Mouse (Mus musculus) midbrain, embryonic 13.5 days (tissue): ENCODE results near the gene Esm1. TPM values are rescaled to one million over a fixed set of nuclear protein-coding genes. Genes with fewer than 3 reads are reported as not detected.

Experiments used
- ATAC-seq: fragments of 200-750 bp; cut with Nextera tagmentation; 2 replicates; pipeline ENCODE4 v1.8.0; 2017; ENCODE audit warnings: mild to moderate bottlenecking, moderate TSS enrichment, moderate library complexity
- H3K27ac ChIP-seq: fragments of 300-500 bp; sonication (generic); 2 replicates; pipeline ENCODE4 v1.5.1; 2015; ENCODE audit warnings: inconsistent platforms, mild to moderate bottlenecking, moderate library complexity
- H3K27me3 ChIP-seq: fragments of 300-500 bp; sonication (generic); 2 replicates; pipeline ENCODE4 v1.6.1; 2015; ENCODE audit warnings: mild to moderate bottlenecking, inconsistent platforms
- H3K36me3 ChIP-seq: fragments of 300-500 bp; sonication (generic); 2 replicates; pipeline ENCODE4 v1.6.1; 2015; ENCODE audit warnings: mild to moderate bottlenecking, inconsistent platforms
- H3K4me1 ChIP-seq: fragments of 300-500 bp; sonication (generic); replicated peaks from 2 replicates; pipeline ENCODE4 v1.6.1; 2015; ENCODE audit warnings: inconsistent platforms
- H3K4me2 ChIP-seq: fragments of 300-500 bp; sonication (generic); replicated peaks from 2 replicates; pipeline ENCODE4 v1.6.1; 2015; ENCODE audit warnings: moderate library complexity, mild to moderate bottlenecking, inconsistent platforms
- H3K4me3 ChIP-seq: fragments of 300-500 bp; sonication (generic); replicated peaks from 2 replicates; pipeline ENCODE4 v1.5.1; 2015; ENCODE audit warnings: mild to moderate bottlenecking, inconsistent platforms
- H3K9ac ChIP-seq: fragments of 300-500 bp; sonication (generic); replicated peaks from 2 replicates; pipeline ENCODE4 v1.6.1; 2015; ENCODE audit warnings: mild to moderate bottlenecking, inconsistent platforms
- H3K9me3 ChIP-seq: fragments of 300-500 bp; sonication (generic); 2 replicates; pipeline ENCODE4 v1.6.1; 2016; ENCODE audit warnings: mild to moderate bottlenecking, inconsistent platforms
- WGBS: fragments of 180-500 bp; shearing (Covaris S2); methylation state at CpG from one replicate; pipeline ENCODE4 v1.1.7; 2015; 5-methylcytosine and 5-hydroxymethylcytosine counted together
- polyA plus RNA-seq: library from polyadenylated mRNA; unstranded; fragments of >200 nt; fragmentation: Nextera tagmentation; extraction: Ambion mirVana; gene quantifications from 2 replicates; pipeline ENCODE4 v1.2.1, GENCODE M21; 2015

Gene Esm1
- polyA plus RNA-seq, 1 experiment from 2014 or later = 2.3 TPM

DNA sequence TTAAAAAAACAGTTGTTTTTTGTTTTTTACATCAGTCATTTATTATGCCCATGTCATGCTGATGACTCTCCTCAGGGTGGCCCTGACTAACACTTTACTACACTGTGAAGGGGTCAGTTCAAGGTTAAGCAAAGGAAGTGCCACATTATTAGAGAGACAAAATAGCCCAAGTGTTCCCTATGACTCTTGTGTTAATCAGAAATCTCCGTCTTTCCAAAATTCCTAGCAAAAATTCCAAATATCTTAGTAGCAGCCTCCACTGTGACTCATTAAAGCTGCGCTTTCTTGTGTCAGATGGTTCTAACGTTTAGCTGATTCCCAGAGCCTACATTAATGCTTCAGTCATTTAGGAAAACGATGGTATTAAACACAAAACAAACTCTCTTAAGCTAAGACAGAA lies 7.3 kb upstream of the Esm1 start:
- Histone ChIP-seq H3K27ac (no peak overlapping the region), H3K4me2 (no peak overlapping the region), H3K4me1 (no peaks in the 10 kb centered on the region), H3K27me3 (no peaks in the 10 kb centered on the region), H3K36me3 (no peaks in the 10 kb centered on the region), H3K9ac (no peak overlapping the region), H3K4me3 (no peak overlapping the region), H3K9me3 (no peaks in the 10 kb centered on the region)
- no peak for ATAC-seq
- 78% methylated on average over 4 of the region's 4 CpGs for WGBS

DNA sequence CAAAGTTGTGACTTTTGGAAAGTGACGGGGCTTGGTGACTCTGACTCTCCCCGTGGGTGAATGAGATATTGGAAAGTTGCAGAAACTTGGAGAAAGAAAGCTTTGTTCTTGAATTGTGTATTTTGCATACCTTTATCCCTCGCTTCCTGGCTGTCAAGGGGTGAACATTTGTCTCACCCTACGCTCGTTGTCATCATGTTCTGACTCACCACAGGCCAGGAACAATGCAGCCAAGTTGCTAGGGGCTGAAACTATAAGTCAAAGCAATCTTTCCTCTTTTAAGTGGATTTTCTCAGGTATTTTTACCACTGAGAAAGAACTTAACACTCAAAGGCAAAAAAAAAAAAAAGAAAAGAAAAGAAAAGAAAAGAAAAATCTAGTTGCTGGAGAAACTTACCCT lies 6.3 kb upstream of the Esm1 start:
- no peak overlapping the region for H3K9ac ChIP-seq
- no peaks in the 10 kb centered on the region for H3K4me1 ChIP-seq
- H3K27me3 ChIP-seq = no peaks in the 10 kb centered on the region
- no peaks in the 10 kb centered on the region for H3K36me3 ChIP-seq
- ATAC-seq = no peak
- WGBS = 74% methylated on average over 5 of the region's 5 CpGs
- no peak overlapping the region for H3K4me2 ChIP-seq
- H3K4me3 ChIP-seq = no peak overlapping the region
- no peaks in the 10 kb centered on the region for H3K9me3 ChIP-seq
- no peak overlapping the region for H3K27ac ChIP-seq

DNA sequence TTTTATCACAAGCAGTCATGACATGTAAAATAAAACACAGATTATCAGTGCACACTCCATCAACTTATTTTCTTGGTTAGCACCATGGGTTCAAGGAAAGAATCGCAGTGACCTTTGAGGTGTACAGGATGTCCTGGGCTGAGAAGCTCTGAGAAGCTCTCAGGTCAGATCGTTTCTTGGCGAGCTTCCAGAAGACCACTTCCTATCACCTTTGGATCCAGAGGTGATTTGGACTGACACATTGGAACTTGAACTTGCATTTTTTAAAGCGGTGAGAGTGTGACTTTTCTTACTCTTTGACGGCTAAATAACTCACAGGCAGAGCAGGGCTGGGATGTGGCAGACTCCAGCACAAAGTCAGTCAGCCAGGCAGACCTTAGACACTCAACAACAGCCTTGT lies 4.1 kb upstream of the Esm1 start:
- Histone ChIP-seq H3K9ac (no peak overlapping the region), H3K4me2 (no peak overlapping the region), H3K27me3 (peaks cover 10% of the 10 kb centered on the region; the same call in 1 of the 2 replicates), H3K9me3 (no peaks in the 10 kb centered on the region), H3K4me1 (no peaks in the 10 kb centered on the region), H3K4me3 (no peak overlapping the region), H3K27ac (no peak overlapping the region), H3K36me3 (no peaks in the 10 kb centered on the region)
- WGBS = 93% methylated on average over 5 of the region's 5 CpGs
- ATAC-seq = no peak

DNA sequence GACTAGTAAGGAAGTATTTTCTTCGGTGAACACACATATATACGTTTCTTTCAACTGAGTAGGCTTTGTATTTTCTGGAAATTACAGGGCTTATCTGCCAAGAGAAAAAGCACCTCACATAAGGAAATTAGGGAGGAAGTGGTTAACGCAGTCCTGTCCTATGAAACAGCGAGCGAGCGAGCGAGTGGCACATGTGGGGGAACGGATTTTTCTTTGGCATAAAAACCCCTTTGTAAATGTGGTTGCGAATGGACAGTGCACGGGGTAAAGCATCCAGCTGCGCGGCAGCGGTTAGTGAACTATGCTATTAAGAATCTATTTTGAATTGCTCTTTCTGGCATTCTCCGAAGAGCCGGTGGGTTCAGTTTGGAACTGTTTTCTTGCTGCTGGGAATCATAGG lies 1.9 kb downstream of the Esm1 start:
- H3K9ac ChIP-seq = no peak overlapping the region
- ATAC-seq = no peak
- peaks cover 10% of the 10 kb centered on the region; the same call in 1 of the 2 replicates for H3K27me3 ChIP-seq
- H3K4me1 ChIP-seq = no peaks in the 10 kb centered on the region
- WGBS = 75% methylated on average over 15 of the region's 15 CpGs
- H3K4me2 ChIP-seq = no peak overlapping the region
- H3K27ac ChIP-seq = no peak overlapping the region
- H3K4me3 ChIP-seq = no peak overlapping the region
- no peaks in the 10 kb centered on the region for H3K9me3 ChIP-seq
- H3K36me3 ChIP-seq = no peaks in the 10 kb centered on the region

DNA sequence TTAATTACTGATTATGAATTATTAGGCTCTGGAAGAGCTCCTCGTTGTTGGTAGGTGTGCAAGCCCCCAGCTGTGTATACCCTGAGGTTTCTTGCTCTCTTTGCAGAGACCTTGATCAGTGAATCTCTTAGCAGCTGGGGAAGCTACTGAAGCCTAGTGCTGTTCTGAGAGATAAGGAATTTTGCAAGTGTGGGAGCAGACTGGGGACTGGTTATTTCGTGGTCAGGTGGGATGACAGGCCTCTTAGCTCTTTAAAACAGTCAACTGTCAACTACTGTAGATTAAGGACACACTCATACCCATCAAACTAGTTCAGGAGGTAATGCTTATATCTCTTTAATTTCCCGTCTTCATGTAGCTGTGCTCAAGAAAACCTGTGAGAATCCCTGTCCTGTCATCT lies 2.9 kb downstream of the Esm1 start:
- 72% methylated on average over 3 of the region's 3 CpGs for WGBS
- Histone ChIP-seq H3K27ac (no peak overlapping the region), H3K9ac (no peak overlapping the region), H3K4me1 (no peaks in the 10 kb centered on the region), H3K4me2 (no peak overlapping the region), H3K4me3 (no peak overlapping the region), H3K27me3 (peaks cover 10% of the 10 kb centered on the region; the same call in 1 of the 2 replicates), H3K9me3 (no peaks in the 10 kb centered on the region), H3K36me3 (no peaks in the 10 kb centered on the region)
- ATAC-seq = no peak

DNA sequence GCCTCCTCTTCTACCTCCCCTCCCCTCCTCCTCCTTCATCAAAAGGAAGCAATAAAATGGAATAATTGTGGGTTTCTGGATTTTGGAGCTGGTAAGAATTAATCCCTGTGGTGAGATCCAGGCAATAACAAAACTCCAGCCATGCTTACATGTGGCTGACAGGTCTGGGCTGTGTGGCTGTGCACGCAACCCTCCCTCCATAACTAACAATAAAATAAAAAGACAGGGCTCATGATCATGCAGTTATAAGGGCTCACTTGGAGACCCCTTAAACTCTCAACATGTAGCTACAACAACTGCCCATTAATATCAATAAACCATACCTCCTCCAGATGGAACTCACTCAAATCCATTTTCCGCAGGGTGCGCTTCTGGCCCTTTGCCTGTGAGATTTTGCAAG lies 4.4 kb downstream of the Esm1 start:
- Histone ChIP-seq H3K9ac (no peak overlapping the region), H3K4me3 (no peak overlapping the region), H3K36me3 (no peaks in the 10 kb centered on the region), H3K27ac (no peak overlapping the region), H3K27me3 (peaks cover 10% of the 10 kb centered on the region; the same call in 1 of the 2 replicates), H3K4me2 (no peak overlapping the region), H3K4me1 (no peaks in the 10 kb centered on the region), H3K9me3 (no peaks in the 10 kb centered on the region)
- 93% methylated on average over 3 of the region's 3 CpGs for WGBS
- ATAC-seq = no peak

DNA sequence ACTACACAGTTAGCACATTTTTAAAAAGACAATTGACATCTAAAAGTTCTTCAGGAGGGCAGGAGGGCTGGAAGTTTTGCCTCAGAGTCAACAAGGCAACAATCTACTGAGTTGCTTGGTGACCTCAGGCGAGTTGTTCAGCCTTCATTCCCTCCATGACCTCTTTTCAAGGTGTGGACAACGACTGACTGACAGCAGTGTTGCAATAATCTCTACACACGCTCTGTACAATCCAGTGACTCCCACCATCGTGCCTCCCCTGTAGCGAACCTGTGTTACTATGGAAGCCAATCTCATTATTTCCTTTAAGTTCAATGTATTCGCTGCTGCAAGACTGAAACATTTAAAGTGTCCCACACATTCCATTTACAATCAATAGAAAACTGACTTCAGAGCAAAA lies 12.4 kb downstream of the Esm1 start:
- WGBS = 62% methylated on average over 6 of the region's 6 CpGs
- Histone ChIP-seq H3K27ac (no peak overlapping the region), H3K4me3 (no peak overlapping the region), H3K36me3 (no peaks in the 10 kb centered on the region), H3K4me1 (peaks cover 12% of the 10 kb centered on the region), H3K27me3 (no peaks in the 10 kb centered on the region), H3K9me3 (no peaks in the 10 kb centered on the region), H3K9ac (no peak overlapping the region), H3K4me2 (no peak overlapping the region)
- ATAC-seq = no peak

DNA sequence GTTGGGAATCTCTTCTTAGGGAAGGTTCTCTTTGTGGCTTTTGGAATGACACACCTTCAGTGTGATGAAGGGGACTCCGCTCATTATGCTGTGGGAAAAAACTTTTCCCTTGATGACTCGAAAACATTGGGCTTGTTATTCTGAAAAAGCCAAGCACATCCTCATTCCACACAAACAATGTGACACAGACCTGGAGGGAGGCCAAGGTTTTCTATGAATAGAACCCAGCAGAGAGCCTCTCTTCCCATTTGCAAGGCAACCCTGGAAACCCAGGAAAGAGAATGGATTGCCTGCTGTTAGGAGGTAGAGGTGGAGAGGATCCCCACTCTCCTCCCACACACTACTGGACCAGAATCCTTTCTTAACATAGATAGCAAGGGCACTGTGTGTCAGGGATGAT lies 14.6 kb downstream of the Esm1 start:
- ATAC-seq = peak; percentile 46; the same call in 1 of the 2 replicates
- H3K27me3 ChIP-seq = no peaks in the 10 kb centered on the region
- 0 out of 2 replicates have a peak overlapping the region, but pooled peaks have one; percentile 36 for H3K27ac ChIP-seq
- peak overlapping the region; percentile 32 for H3K4me2 ChIP-seq
- no peaks in the 10 kb centered on the region for H3K9me3 ChIP-seq
- H3K36me3 ChIP-seq = no peaks in the 10 kb centered on the region
- peaks cover 12% of the 10 kb centered on the region for H3K4me1 ChIP-seq
- no peak overlapping the region for H3K4me3 ChIP-seq
- no peak overlapping the region for H3K9ac ChIP-seq
- WGBS = 7% methylated on average over 2 of the region's 2 CpGs

DNA sequence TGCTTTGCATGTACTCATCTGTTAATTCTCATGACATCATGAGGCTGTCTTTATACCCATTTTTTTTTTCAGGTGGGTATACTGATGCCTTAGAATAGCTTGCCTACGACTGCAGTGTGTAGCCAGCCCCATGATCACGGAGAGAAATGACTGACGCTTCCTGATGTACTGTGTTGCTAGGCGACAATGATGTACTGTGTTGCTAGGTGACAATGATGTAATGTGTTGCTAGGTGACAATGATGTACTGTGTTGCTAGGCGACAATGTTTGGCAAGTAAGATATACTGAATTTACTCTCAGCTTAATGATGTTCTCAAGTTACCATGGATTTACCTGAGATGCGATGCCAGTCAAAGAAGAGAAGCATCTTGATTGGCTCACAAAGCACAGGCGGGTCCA lies 16.4 kb downstream of the Esm1 start, which contains the start of gene Gzmk:
Gene Gzmk (minus strand): TSS at position 98 of the 400 bp plus-strand sequence.
- Histone ChIP-seq H3K27me3 (no peaks in the 10 kb centered on the region), H3K4me3 (no peak within 1 kb of the TSS), H3K9ac (no peak within 1 kb of the TSS), H3K27ac (no peak within 1 kb of the TSS), H3K36me3 (no peaks in the 10 kb centered on the region), H3K4me1 (peaks cover 12% of the 10 kb centered on the region), H3K9me3 (no peaks in the 10 kb centered on the region), H3K4me2 (no peak within 1 kb of the TSS)
- peak; percentile 92 for ATAC-seq
- 38% methylated on average over 7 of the region's 7 CpGs for WGBS

DNA sequence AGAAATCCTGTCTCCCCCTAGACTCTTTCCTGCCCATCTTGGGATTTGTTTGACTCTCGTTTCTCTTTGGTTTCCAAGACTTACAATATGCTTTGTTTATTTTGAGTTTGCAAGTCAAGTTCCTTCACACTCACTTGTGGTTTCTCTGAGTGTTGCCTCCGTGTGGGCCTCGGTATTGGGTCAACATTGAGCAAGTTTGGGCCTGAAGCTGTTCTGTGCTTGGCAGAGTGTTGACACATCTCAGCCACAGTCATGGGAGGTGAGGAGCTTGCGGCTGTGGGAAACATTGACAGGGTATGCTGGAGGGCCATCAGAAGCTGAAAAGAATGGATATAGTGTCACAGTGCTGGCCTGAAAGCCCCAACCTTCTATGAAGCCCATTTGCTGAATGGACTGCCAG lies 17.6 kb downstream of the Esm1 start:
- 93% methylated on average over 4 of the region's 4 CpGs for WGBS

DNA sequence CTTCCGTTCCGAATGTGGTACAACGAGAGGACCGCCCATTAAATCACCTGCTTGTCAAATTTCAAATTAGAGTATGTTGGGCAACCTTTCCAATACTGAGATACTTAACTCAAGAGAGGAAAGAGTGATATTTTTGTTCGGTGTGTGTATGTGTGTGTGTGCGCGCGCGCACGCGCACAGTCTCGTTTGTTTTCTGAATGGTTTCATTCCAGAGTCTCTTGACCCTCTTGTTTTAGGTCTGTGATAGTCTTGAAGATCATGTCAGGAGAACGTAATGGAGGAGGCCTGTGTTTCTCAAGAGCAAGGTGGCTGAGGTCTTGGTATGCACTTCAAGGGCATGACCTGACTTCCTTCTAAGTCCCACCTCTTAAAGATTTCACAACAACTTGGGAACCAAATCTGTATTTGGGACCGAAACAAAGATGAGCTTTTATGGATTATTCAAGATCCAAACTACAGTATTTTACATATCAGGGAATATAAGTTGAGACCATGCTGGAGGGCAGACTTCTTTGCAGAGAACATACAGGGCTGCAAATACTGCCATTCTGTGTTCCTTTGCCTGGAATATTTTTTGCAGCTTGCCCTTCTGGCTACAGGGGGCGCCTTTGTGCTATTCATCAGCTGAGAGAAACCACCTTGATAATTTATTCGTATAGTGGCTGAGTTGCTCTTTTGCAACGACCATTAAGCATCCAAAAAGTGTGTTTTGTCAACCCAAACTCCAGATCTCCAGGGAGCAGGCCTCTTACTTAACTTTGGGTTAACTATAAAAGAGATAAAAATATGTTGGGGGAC lies 18.4 kb downstream of the Esm1 start:
- Histone ChIP-seq H3K4me2 (no peak overlapping the region), H3K27ac (no peak overlapping the region), H3K9ac (no peak overlapping the region), H3K9me3 (no peaks in the 10 kb centered on the region), H3K27me3 (no peaks in the 10 kb centered on the region), H3K4me3 (no peak overlapping the region), H3K36me3 (no peaks in the 10 kb centered on the region), H3K4me1 (peaks cover 12% of the 10 kb centered on the region)
- ATAC-seq = no peak
- 88% methylated on average over 17 of the region's 17 CpGs for WGBS

More for the DNA sequence above, 17.6 kb downstream of the Esm1 start:
- no peaks in the 10 kb centered on the region for H3K27me3 ChIP-seq
- no peak overlapping the region for H3K9ac ChIP-seq
- H3K4me2 ChIP-seq = no peak overlapping the region
- H3K27ac ChIP-seq = no peak overlapping the region
- no peak for ATAC-seq
- H3K36me3 ChIP-seq = no peaks in the 10 kb centered on the region
- no peak overlapping the region for H3K4me3 ChIP-seq
- peaks cover 12% of the 10 kb centered on the region for H3K4me1 ChIP-seq
- no peaks in the 10 kb centered on the region for H3K9me3 ChIP-seq

DNA sequence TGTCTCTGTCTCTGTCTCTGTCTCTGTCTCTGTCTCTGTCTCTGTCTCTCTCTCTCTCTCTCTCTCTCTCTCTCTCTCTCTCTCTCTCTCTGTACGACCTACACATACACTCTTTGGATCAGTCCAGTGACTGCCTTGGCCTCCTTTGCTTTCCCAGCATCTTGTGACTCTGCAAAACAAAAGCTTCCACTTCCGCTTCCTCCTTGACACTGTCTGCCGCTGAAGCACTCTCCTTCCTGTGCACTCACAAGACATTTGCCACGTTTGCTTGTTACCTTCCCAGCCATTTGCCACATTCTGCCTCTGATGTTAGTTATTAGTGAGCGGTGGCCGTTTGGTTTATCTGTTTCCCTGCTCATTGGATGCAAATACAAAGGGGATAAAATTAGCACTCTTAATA lies 32.7 kb downstream of the Esm1 start:
- H3K4me2 ChIP-seq = no peak overlapping the region
- ATAC-seq = no peak
- no peak overlapping the region for H3K4me3 ChIP-seq
- 61% methylated on average over 6 of the region's 6 CpGs for WGBS
- no peaks in the 10 kb centered on the region for H3K36me3 ChIP-seq
- no peak overlapping the region for H3K9ac ChIP-seq
- no peak overlapping the region for H3K27ac ChIP-seq
- H3K9me3 ChIP-seq = no peaks in the 10 kb centered on the region
- no peaks in the 10 kb centered on the region for H3K27me3 ChIP-seq
- no peaks in the 10 kb centered on the region for H3K4me1 ChIP-seq

DNA sequence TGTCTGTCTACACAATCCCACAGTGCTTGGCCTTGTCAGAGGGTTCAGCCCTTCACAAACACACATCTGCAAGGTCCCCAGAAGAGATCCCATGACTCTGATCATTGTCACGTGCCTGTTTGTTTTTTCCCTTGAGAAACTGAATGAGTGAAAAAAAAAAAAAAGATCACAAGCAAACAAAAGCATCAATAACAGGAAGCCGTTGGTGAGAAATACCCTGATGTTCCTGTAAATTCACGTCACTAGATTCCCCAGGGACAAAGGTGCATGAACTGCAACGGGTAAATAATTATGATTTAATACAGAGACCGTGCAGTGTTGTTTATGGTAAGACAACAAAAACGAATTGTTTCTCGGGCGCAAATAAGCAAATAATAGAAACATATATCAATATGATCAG lies 35.6 kb downstream of the Esm1 start:
- 80% methylated on average over 8 of the region's 8 CpGs for WGBS
- ATAC-seq = no peak
- H3K36me3 ChIP-seq = no peaks in the 10 kb centered on the region
- H3K27ac ChIP-seq = no peak overlapping the region
- no peak overlapping the region for H3K4me3 ChIP-seq
- no peaks in the 10 kb centered on the region for H3K9me3 ChIP-seq
- no peaks in the 10 kb centered on the region for H3K27me3 ChIP-seq
- H3K4me2 ChIP-seq = no peak overlapping the region
- no peaks in the 10 kb centered on the region for H3K4me1 ChIP-seq
- H3K9ac ChIP-seq = no peak overlapping the region
